Mouse (Mus musculus) stomach, embryonic 14.5 days (tissue): ENCODE data around the gene Snrpa. TPM values are rescaled to one million over a fixed set of nuclear protein-coding genes. Genes with fewer than 3 reads are reported as not detected.

Experiments used
- ATAC-seq: fragments of 200-750 bp; cut with Nextera tagmentation; 2 replicates; pipeline ENCODE4 v1.8.0; 2017; ENCODE audit warnings: low read depth, moderate TSS enrichment; ENCODE audit not compliant: insufficient number of reproducible peaks, insufficient read depth, low FRiP score
- H3K27ac ChIP-seq: fragments of 300-500 bp; sonication (generic); 2 replicates; pipeline ENCODE4 v1.5.1; 2014; ENCODE audit warnings: mild to moderate bottlenecking, low read length, moderate library complexity, mixed read lengths
- H3K27me3 ChIP-seq: fragments of 300-500 bp; sonication (generic); 2 replicates; pipeline ENCODE4 v1.6.1; 2014; ENCODE audit warnings: low read length, control low read depth, mixed read lengths; ENCODE audit not compliant: control insufficient read depth, insufficient read depth
- H3K36me3 ChIP-seq: fragments of 300-500 bp; sonication (generic); 2 replicates; pipeline ENCODE4 v1.6.1; 2014; ENCODE audit warnings: mild to moderate bottlenecking, control low read depth, low read length, moderate library complexity, mixed read lengths; ENCODE audit not compliant: control insufficient read depth, insufficient read depth
- H3K4me1 ChIP-seq: fragments of 300-500 bp; sonication (generic); 2 replicates; pipeline ENCODE4 v1.6.1; 2014; ENCODE audit warnings: low read length, control low read depth, mixed read lengths; ENCODE audit not compliant: control insufficient read depth, insufficient read depth
- H3K4me2 ChIP-seq: fragments of 300-500 bp; sonication (generic); replicated peaks from 2 replicates; pipeline ENCODE4 v1.6.1; 2014; ENCODE audit warnings: low read depth, low read length, control low read depth
- H3K4me3 ChIP-seq: fragments of 300-500 bp; sonication (generic); 2 replicates; pipeline ENCODE4 v1.5.1; 2014; ENCODE audit warnings: low read depth, low read length, control low read depth
- H3K9ac ChIP-seq: fragments of 300-500 bp; sonication (generic); replicated peaks from 2 replicates; pipeline ENCODE4 v1.6.1; 2014; ENCODE audit warnings: low read depth, mild to moderate bottlenecking, control low read depth, low read length, moderate library complexity, mixed read lengths
- H3K9me3 ChIP-seq: fragments of 300-500 bp; sonication (generic); 2 replicates; pipeline ENCODE4 v1.6.1; 2016; ENCODE audit warnings: low read depth, low read length, control low read depth; ENCODE audit not compliant: control insufficient read depth
- WGBS: fragments of 180-500 bp; shearing (Covaris S2); extraction: QIAGEN DNeasy Blood & Tissue Kit; methylation state at CpG from one replicate; pipeline ENCODE4 v1.1.7; 2014; 5-methylcytosine and 5-hydroxymethylcytosine counted together
- polyA plus RNA-seq: library from polyadenylated mRNA; unstranded; fragments of >200 nt; fragmentation: Nextera tagmentation; extraction: Ambion mirVana; gene quantifications from 2 replicates; pipeline ENCODE4 v1.2.1, GENCODE M21; 2014

Snrpa gene
- polyA plus RNA-seq, 1 experiment from 2014 or later = 274 TPM

DNA sequence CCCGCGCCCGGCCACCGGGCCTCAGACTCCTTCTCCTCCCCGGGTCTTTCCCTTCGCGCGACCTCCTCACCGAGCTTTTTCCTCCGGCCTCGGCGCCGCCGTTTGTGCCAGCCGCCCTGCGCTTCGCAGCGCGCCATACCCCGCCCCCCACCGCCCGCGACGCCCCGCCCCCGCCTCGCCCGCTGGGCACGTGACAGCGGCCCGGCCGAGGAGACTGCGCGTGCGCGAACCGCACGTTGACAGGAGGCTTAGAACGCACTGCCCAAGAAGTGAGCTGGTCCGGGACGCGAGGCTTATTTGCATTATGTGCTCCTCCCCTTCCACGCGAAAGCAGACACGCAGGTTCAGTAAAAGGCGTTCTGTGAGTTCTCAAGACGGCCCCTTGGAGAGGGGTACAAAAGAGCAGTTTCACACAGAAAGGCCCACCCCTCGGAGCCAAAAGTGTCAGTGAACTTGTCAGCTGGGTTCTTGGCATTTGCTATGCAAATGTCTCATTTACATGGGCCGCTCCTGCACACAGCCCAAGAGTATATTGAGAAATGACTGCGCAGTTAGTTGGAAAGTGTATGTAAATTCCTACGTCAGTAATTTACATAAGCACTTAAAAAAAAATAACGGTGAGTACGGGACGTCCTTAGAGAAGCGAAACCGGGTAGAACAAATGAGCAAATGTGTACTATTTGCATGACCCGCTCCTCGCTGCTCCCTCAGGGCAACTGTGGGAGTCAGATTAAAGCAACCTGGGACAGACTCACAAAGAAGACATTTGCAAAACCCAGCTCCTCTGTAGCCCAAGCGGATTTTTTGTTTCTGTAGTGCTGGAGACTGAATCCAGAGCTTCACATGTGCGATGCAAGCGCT is 29.2 kb downstream of the Snrpa start, which contains the start of gene Egln2:
Gene Egln2, minus strand, starts transcription at position 189 of the 861 bp plus-strand sequence.
- Histone ChIP-seq H3K9me3 (no peaks in the 10 kb centered on the region), H3K4me2 (peak within 1 kb of the TSS; percentile 88), H3K9ac (peak within 1 kb of the TSS; percentile 76), H3K4me1 (peaks cover 37% of the 10 kb centered on the region), H3K27me3 (no peaks in the 10 kb centered on the region), H3K4me3 (peak within 1 kb of the TSS; percentile 74), H3K27ac (peak within 1 kb of the TSS; percentile 97), H3K36me3 (peaks cover 24% of the 10 kb centered on the region)
- peak; percentile 87 for ATAC-seq
- 1% methylated on average over 58 of the region's 61 CpGs for WGBS

DNA sequence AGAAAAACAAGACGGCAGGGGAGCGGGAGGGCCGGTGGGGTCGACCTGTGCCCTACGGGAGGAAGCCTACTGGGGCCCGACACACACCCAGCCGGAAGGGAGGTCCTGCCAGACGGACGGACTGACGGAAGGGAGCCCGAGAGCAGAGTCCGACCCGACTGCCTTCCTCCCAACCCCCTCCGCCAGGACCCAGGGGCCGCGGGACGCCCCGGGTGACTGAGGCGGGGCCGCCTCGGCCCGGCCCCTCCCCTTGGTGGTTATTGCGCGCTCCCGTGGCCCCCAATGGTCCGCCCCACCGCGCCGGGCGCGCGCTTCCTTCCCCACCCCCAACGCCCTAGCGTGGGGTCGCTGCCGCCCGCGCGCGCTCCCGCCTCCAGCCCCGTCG is 29.9 kb downstream of the Snrpa start:
- peak overlapping the region; percentile 88 for H3K4me2 ChIP-seq
- peaks cover 37% of the 10 kb centered on the region for H3K4me1 ChIP-seq
- peak overlapping the region; percentile 97 for H3K27ac ChIP-seq
- H3K9ac ChIP-seq = peak overlapping the region; percentile 76
- WGBS = 0% methylated on average over 39 of the region's 43 CpGs
- H3K9me3 ChIP-seq = no peaks in the 10 kb centered on the region
- H3K27me3 ChIP-seq = no peaks in the 10 kb centered on the region
- peaks cover 24% of the 10 kb centered on the region for H3K36me3 ChIP-seq
- H3K4me3 ChIP-seq = peak overlapping the region; percentile 74
- peak; percentile 78 for ATAC-seq

DNA sequence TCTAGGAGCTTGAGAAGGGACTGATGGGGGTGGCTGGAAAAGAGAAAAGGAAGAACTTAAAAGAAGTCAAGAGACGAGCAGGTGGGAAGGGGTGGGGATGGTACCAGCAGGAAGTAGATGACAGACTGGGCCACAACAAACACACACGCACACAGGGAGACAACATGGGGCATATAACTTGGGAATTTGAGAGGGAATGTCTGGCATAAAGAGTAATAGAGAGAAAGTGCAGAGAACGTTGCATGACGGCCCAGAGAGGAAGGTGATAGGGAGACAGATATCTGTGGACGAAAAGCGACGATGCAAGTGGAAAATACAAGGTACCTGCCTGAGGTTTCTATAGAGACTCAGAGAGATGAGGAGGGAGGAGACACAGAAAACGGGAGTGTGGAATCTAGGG is 30.4 kb downstream of the Snrpa start:
- Histone ChIP-seq H3K9ac (peak overlapping the region; percentile 76), H3K4me3 (peak overlapping the region; percentile 74), H3K27me3 (no peaks in the 10 kb centered on the region), H3K4me2 (peak overlapping the region; percentile 88), H3K9me3 (no peaks in the 10 kb centered on the region), H3K27ac (peak overlapping the region; percentile 97), H3K4me1 (peaks cover 37% of the 10 kb centered on the region), H3K36me3 (peaks cover 26% of the 10 kb centered on the region)
- ATAC-seq = no peak
- WGBS = 3% methylated on average over 8 of the region's 8 CpGs

DNA sequence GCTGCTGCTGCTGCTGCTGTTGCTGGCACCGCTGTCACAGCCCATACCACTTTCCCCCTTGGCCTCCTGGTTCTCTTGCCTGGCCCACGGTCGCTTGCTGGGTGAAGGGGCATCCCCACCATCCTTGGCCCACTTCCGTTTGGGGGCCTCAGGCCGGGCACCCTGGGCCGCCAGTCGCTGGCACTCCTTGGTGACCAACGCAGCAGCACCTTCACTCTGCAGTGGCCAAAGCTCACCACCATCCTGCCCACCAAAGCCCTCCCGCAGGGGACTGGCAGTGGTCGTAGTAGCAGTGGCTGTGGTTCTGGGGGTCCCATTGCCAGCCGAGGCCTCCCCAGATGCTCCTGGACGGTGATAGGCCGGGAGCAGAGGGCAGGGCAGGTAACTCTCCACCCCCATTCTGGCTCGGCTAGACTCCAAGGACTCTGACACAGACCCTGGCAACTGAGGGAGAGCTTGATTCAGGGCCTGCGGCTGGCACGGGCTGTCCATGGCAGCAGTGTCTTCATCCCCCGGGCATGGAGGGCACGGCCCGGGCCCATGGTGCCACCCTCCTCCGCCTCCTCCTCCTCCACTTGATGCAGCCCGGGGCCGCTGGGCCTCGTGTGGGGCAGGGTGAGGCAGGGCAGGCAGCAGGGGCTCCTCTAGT is 30.9 kb downstream of the Snrpa start:
- 64% methylated on average over 23 of the region's 23 CpGs for WGBS
- peaks cover 29% of the 10 kb centered on the region for H3K36me3 ChIP-seq
- ATAC-seq = no peak
- H3K27ac ChIP-seq = no peak overlapping the region
- H3K4me1 ChIP-seq = peaks cover 37% of the 10 kb centered on the region
- H3K9me3 ChIP-seq = no peaks in the 10 kb centered on the region
- no peaks in the 10 kb centered on the region for H3K27me3 ChIP-seq
- H3K9ac ChIP-seq = peak overlapping the region; percentile 76; the same call in 1 of the 2 replicates
- H3K4me3 ChIP-seq = peak overlapping the region; percentile 74
- H3K4me2 ChIP-seq = peak overlapping the region; percentile 88

DNA sequence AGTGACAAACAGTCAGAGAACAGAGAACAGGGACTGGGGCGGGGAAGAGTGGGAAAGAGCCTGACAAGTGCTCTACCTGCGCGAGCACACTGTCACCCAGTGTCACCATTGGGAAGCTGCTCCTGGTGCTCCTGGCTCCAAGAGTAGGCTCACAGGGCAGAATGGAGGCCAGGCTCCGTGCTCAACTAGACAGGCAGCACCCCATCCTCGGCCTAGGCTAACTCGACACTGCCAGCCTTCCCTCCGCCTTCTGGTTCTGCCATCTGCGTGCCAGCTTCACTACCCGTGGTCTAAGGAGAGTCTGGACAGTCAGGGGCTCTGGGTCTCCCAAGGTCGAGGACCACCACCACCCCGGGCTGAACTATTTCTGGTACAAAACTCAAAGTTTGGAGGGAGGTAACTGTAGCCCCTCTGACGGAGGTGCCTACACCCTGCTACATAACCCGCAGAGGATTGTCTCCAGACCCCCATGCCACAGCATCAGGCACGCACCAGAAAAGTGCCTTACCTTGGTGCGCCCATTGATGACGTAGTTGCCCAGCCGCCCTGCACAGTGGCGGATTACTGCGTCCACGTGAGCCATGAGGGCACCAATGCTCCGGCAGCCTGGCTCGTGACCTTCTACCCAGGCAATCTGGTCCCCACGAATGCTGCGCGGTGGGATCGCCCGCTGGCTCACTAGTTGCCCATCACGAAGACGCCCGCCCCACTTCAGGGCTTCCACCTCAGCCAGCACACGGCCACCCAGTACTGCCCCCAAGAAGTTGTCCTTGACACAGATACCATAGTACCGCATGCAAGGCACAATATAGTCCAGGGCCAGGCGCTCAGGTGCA is 31.7 kb downstream of the Snrpa start:
- no peak for ATAC-seq
- H3K4me1 ChIP-seq = peaks cover 37% of the 10 kb centered on the region
- H3K4me2 ChIP-seq = peak overlapping the region; percentile 88

DNA sequence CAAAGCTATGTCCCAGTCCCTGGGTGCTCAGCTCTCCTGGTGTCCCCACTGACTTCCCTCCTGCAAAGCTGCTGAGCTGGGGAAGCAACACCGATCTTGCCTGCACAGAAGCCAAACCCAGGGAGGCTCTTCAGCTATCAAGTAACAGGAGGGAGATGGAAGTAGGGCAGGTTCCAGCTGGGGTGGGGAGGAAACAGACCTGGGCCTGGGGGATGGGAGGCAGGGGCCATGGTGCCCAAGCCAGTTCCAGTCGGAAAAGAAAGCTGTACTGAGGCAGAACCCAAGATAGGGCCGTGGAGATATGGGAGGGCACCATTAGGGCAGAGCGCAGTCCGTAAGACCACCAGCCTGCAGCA is 32.6 kb downstream of the Snrpa start:
- Histone ChIP-seq H3K4me1 (peaks cover 37% of the 10 kb centered on the region), H3K9ac (no peak overlapping the region), H3K27me3 (no peaks in the 10 kb centered on the region), H3K27ac (no peak overlapping the region), H3K4me2 (peak overlapping the region; percentile 88; the same call in 1 of the 2 replicates), H3K4me3 (no peak overlapping the region), H3K9me3 (no peaks in the 10 kb centered on the region), H3K36me3 (peaks cover 40% of the 10 kb centered on the region)
- WGBS = 68% methylated on average over 5 of the region's 5 CpGs
- ATAC-seq = no peak

More for the DNA sequence above, 31.7 kb downstream of the Snrpa start:
- H3K27ac ChIP-seq = no peak overlapping the region
- WGBS = 75% methylated on average over 33 of the region's 33 CpGs
- 0 out of 2 replicates have a peak overlapping the region, but pooled peaks have one; percentile 6 for H3K9ac ChIP-seq
- no peaks in the 10 kb centered on the region for H3K27me3 ChIP-seq
- H3K4me3 ChIP-seq = peak overlapping the region; percentile 74; the same call in 1 of the 2 replicates
- no peaks in the 10 kb centered on the region for H3K9me3 ChIP-seq
- H3K36me3 ChIP-seq = peaks cover 33% of the 10 kb centered on the region

DNA sequence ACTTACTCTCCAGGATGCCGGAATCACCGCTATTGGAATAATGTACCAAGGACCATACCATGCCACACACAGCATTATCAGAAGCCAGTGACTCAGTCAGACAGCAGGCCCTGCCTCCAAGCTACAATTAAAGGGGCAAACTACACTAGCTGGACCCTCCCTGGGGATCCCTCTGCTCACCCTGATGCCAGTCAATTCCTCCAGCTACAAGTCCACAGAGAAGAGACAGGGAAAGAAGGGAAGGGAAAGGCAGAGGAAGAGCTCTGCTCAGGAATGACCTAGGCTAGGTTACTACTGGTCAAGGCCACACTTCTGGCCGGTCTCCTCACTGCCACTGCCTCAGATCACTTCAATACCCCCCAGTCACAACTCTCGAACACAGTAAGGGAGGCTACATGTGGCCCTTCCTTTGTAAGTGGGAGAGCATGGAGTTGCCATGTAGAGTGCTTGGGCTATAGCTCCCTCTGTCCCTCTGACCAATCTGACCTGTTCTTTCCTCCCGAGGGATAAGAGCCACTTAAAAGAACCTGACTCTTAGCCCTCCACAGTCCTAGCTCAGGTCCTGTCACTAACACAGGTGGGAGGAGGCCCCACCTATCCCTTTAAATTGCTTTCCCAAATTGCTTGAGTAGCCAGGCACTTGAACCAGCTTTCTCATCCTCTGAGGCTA is 33.2 kb downstream of the Snrpa start:
- no peak for ATAC-seq
- Histone ChIP-seq H3K4me3 (no peak overlapping the region), H3K27me3 (no peaks in the 10 kb centered on the region), H3K36me3 (peaks cover 45% of the 10 kb centered on the region), H3K4me2 (peak overlapping the region; percentile 88; the same call in 1 of the 2 replicates), H3K9me3 (no peaks in the 10 kb centered on the region), H3K27ac (no peak overlapping the region), H3K4me1 (peaks cover 37% of the 10 kb centered on the region), H3K9ac (no peak overlapping the region)
- WGBS = 82% methylated on average over 5 of the region's 5 CpGs
